Mouse (Mus musculus) stomach, postnatal 0 days (tissue): ENCODE results near the gene Serpina1c.

ENCODE experiments used
- CTCF ChIP-seq: IDR thresholded peaks from 2 replicates; pipeline ENCODE4 v1.5.1; 2016; ENCODE audit warnings: antibody characterized with exemption, low read depth, mild to moderate bottlenecking, moderate library complexity
- EP300 ChIP-seq: optimal IDR thresholded peaks from 2 replicates; pipeline ENCODE3; 2016; ENCODE audit warnings: antibody characterized with exemption

- TF ChIP-seq CTCF (no peak), EP300 (no peak)
These were observed 43.7 kb downstream of the Serpina1c start for GRCm38 (mm10) chr12:103860976-103861375.
